Comparison of ENCODE assay signal across 9 mouse cellular contexts in genomic region chr13:25055111-25055554, GRCm38 (mm10). TPM values are rescaled to one million over a fixed set of nuclear protein-coding genes. Genes with fewer than 3 reads are reported as not detected.
DNase-seq lines count a peak whose midpoint lies in the region; ATAC-seq and TF ChIP-seq lines count a peak whose summit lies in the region.
"Had no signal": no experiment of that assay in that cellular context is flagged by ENCODE, and none has a peak within 500 bp of the region (broad histone marks: within the 10 kb centered on the region; RNA-seq: fewer than 3 reads in every experiment).

No protein-coding gene starts in this region.

- peaks cover 62% of the 10 kb centered on the region for H3K27me3 ChIP-seq in megakaryocyte, embryonic 14.5 days (replicated peaks)
- peaks cover 32% of the 10 kb centered on the region for H3K27me3 ChIP-seq in heart, embryonic 12.5 days (replicated peaks)
- peaks cover 9% of the 10 kb centered on the region; the same call in 1 of the 2 replicates for H3K27me3 ChIP-seq in kidney, embryonic 16.5 days (ENCODE audit: insufficient read depth, low read length)
- H3K27me3 ChIP-seq in limb, embryonic 14.5 days (ENCODE audit: control insufficient read depth, insufficient read depth, low read length), result peaks cover 31% of the 10 kb centered on the region
- H3K27me3 ChIP-seq in midbrain, embryonic 16.5 days (ENCODE audit: control insufficient read depth, insufficient read depth, low read depth, low read length), result no peaks in the 10 kb centered on the region
- no peaks in the 10 kb centered on the region for H3K27me3 ChIP-seq in testis, adult 2 months (ENCODE audit: control insufficient read depth, insufficient read depth, low read length)
- H3K27me3 ChIP-seq: CH12.LX had no signal

- H3K4me1 ChIP-seq in megakaryocyte, embryonic 14.5 days, result peaks cover 26% of the 10 kb centered on the region
- H3K4me1 ChIP-seq in heart, embryonic 12.5 days (replicated peaks), result peaks cover 13% of the 10 kb centered on the region
- no peaks in the 10 kb centered on the region for H3K4me1 ChIP-seq in kidney, embryonic 16.5 days (ENCODE audit: insufficient read depth, low read length)
- peaks cover 7% of the 10 kb centered on the region; the same call in 1 of the 2 replicates for H3K4me1 ChIP-seq in limb, embryonic 14.5 days (ENCODE audit: control insufficient read depth, insufficient read depth, low read length)
- H3K4me1 ChIP-seq in midbrain, embryonic 16.5 days (ENCODE audit: control insufficient read depth, insufficient read depth, low read length), result peaks cover 11% of the 10 kb centered on the region
- peaks cover 13% of the 10 kb centered on the region for H3K4me1 ChIP-seq in testis, adult 2 months (ENCODE audit: control insufficient read depth, insufficient read depth, low read length)

- ATAC-seq in megakaryocyte, adult 5-6 weeks (ENCODE audit: poor library complexity, severe bottlenecking), result no peak
- peak; percentile 67 for ATAC-seq in heart, embryonic 12.5 days (ENCODE audit: insufficient number of reproducible peaks, low FRiP score)
- peak; percentile 90 for ATAC-seq in kidney, embryonic 16.5 days (ENCODE audit: low FRiP score, low TSS enrichment)
- peak; percentile 79 for ATAC-seq in limb, embryonic 14.5 days (ENCODE audit: low FRiP score, low read depth)
- peak; percentile 94 for ATAC-seq in midbrain, embryonic 16.5 days

- peak; percentile 67 for DNase-seq in embryo, embryonic 11.5 days (ENCODE audit: low read depth, low spot score)
- DNase-seq in limb, embryonic 14.5 days (ENCODE audit: low spot score), result peak; percentile 56

- no peak for TF ChIP-seq POLR2A in limb, embryonic 14.5 days (IDR thresholded peaks at IDR 0.05; ENCODE audit: borderline replicate concordance, extremely low read depth, insufficient read depth, insufficient read length)
- peak; percentile 55; the same call in 1 of the 2 replicates for TF ChIP-seq POLR2A in testis, adult 2 months (IDR thresholded peaks at IDR 0.05; ENCODE audit: control insufficient read depth, low read depth, low read length)

- H3K4me3 ChIP-seq in megakaryocyte, embryonic 14.5 days (replicated peaks), result peak overlapping the region; percentile 90
- H3K4me3 ChIP-seq in heart, embryonic 12.5 days, result peak overlapping the region; percentile 51
- peak overlapping the region; percentile 52 for H3K4me3 ChIP-seq in kidney, embryonic 16.5 days (ENCODE audit: low read length)
- peak overlapping the region; percentile 46 for H3K4me3 ChIP-seq in limb, embryonic 14.5 days (replicated peaks; ENCODE audit: low read length)
- peak overlapping the region; percentile 57 for H3K4me3 ChIP-seq in midbrain, embryonic 16.5 days (ENCODE audit: low read depth, low read length)
- H3K4me3 ChIP-seq in testis, adult 2 months (ENCODE audit: control insufficient read depth, low read depth, low read length), result peak overlapping the region; percentile 90

- TF ChIP-seq CTCF in testis, adult 2 months (IDR thresholded peaks at IDR 0.05; ENCODE audit: control insufficient read depth, insufficient read depth, insufficient replicate concordance, low read depth, low read length), result no peak

- H3K27ac ChIP-seq in heart, embryonic 12.5 days (ENCODE audit: poor library complexity, severe bottlenecking), result no peak overlapping the region
- peak overlapping the region; percentile 70 for H3K27ac ChIP-seq in kidney, embryonic 16.5 days (ENCODE audit: low read length)
- H3K27ac ChIP-seq in limb, embryonic 14.5 days (replicated peaks; ENCODE audit: low read depth, low read length), result no peak overlapping the region
- peak overlapping the region; percentile 38; the same call in 1 of the 2 replicates for H3K27ac ChIP-seq in midbrain, embryonic 16.5 days (ENCODE audit: low read length)
- peak overlapping the region; percentile 74; the same call in 1 of the 2 replicates for H3K27ac ChIP-seq in testis, adult 2 months (ENCODE audit: control insufficient read depth, insufficient read depth, low read depth, low read length)

- peaks cover 14% of the 10 kb centered on the region for H3K9me3 ChIP-seq in megakaryocyte, embryonic 14.5 days
- peaks cover 16% of the 10 kb centered on the region for H3K9me3 ChIP-seq in heart, embryonic 12.5 days (replicated peaks)
- peaks cover 4% of the 10 kb centered on the region for H3K9me3 ChIP-seq in kidney, embryonic 16.5 days (ENCODE audit: low read length)
- H3K9me3 ChIP-seq in limb, embryonic 14.5 days (ENCODE audit: control insufficient read depth, low read length), result peaks cover 6% of the 10 kb centered on the region; the same call in 1 of the 2 replicates
- no peaks in the 10 kb centered on the region; the same call in 1 of the 2 replicates for H3K9me3 ChIP-seq in midbrain, embryonic 16.5 days (replicated peaks; ENCODE audit: control insufficient read depth, low read length, poor library complexity, severe bottlenecking)

- H3K36me3 ChIP-seq in megakaryocyte, embryonic 14.5 days (replicated peaks; ENCODE audit: low read length), result no peaks in the 10 kb centered on the region
- no peaks in the 10 kb centered on the region; the same call in 1 of the 2 replicates for H3K36me3 ChIP-seq in heart, embryonic 12.5 days
- H3K36me3 ChIP-seq in kidney, embryonic 16.5 days (ENCODE audit: insufficient read depth, low read length), result peaks cover 3% of the 10 kb centered on the region; the same call in 1 of the 2 replicates
- no peaks in the 10 kb centered on the region for H3K36me3 ChIP-seq in limb, embryonic 14.5 days (ENCODE audit: control insufficient read depth, insufficient read depth, low read length)
- no peaks in the 10 kb centered on the region for H3K36me3 ChIP-seq in midbrain, embryonic 16.5 days (ENCODE audit: control insufficient read depth, insufficient read depth, low read length)
- H3K36me3 ChIP-seq in testis, adult 2 months (ENCODE audit: control insufficient read depth, insufficient read depth, low read length), result no peaks in the 10 kb centered on the region

- peak overlapping the region; percentile 52; the same call in 1 of the 2 replicates for H3K9ac ChIP-seq in heart, embryonic 12.5 days
- H3K9ac ChIP-seq in kidney, embryonic 16.5 days (replicated peaks; ENCODE audit: low read length), result peak overlapping the region; percentile 57
- peak overlapping the region; percentile 46 for H3K9ac ChIP-seq in limb, embryonic 14.5 days (ENCODE audit: low read depth, low read length, severe bottlenecking)
- H3K9ac ChIP-seq in midbrain, embryonic 16.5 days (ENCODE audit: low read depth, low read length), result peak overlapping the region; percentile 67

- peak overlapping the region; percentile 99 for H3K4me2 ChIP-seq in heart, embryonic 12.5 days
- H3K4me2 ChIP-seq in kidney, embryonic 16.5 days (replicated peaks; ENCODE audit: low read depth, low read length), result peak overlapping the region; percentile 85
- H3K4me2 ChIP-seq in limb, embryonic 14.5 days (replicated peaks; ENCODE audit: low read depth, low read length, severe bottlenecking), result peak overlapping the region; percentile 88
- H3K4me2 ChIP-seq in midbrain, embryonic 16.5 days (ENCODE audit: low read length), result peak overlapping the region; percentile 96

- WGBS in heart, embryonic 12.5 days, result under 1% methylated on average over 34 of the region's 35 CpGs
- WGBS in kidney, embryonic 16.5 days, result under 1% methylated on average over 34 of the region's 35 CpGs
- 4% methylated on average over 35 of the region's 35 CpGs for WGBS in limb, embryonic 14.5 days
- WGBS in midbrain, embryonic 16.5 days, result 0% methylated on average over 35 of the region's 35 CpGs

RNA-seq across cellular contexts. Expression of gene Dcdc2a, which starts 0.7 kb away (rescaled TPM):
- polyA plus RNA-seq in megakaryocyte, embryonic 14.5 days (2012; ENCODE audit: insufficient read depth, low replicate concordance), result not detected in 2 replicates
- not detected in 2 replicates for total RNA-seq in megakaryocyte, adult 5-6 weeks (2015)
- total RNA-seq in megakaryocyte, adult 5-6 weeks (2017), result not detected in 2 replicates
- 1.0 and 1.4 TPM in 2 replicates for polyA plus RNA-seq in heart, embryonic 12.5 days (2016; fragmentation: Nextera tagmentation; extraction: Ambion mirVana)
- polyA plus RNA-seq in kidney, embryonic 16.5 days (2015; fragmentation: Nextera tagmentation; extraction: Ambion mirVana), result 57.6 and 64.0 TPM in 2 replicates
- 0.51 and 0.82 TPM in 2 replicates for polyA plus RNA-seq in limb, embryonic 14.5 days (2012; rRNA removed)
- polyA plus RNA-seq in limb, embryonic 14.5 days (2014; fragmentation: Nextera tagmentation; extraction: Ambion mirVana), result 0.84 and 0.97 TPM in 2 replicates
- 3.9 and 4.8 TPM in 2 replicates for polyA plus RNA-seq in midbrain, embryonic 16.5 days (2015; fragmentation: Nextera tagmentation; extraction: Ambion mirVana)
- polyA plus RNA-seq in testis, adult 2 months (2012; rRNA removed), result 3.2 TPM in 2 replicates
- total RNA-seq: CH12.LX had no signal

RNA-seq across cellular contexts. Expression of gene Mrs2, which starts 35.0 kb away (rescaled TPM):
- 1.9 and 2.0 TPM in 2 replicates for polyA plus RNA-seq in megakaryocyte, embryonic 14.5 days (2012; ENCODE audit: insufficient read depth, low replicate concordance)
- 19.8 and 24.2 TPM in 2 replicates for total RNA-seq in megakaryocyte, adult 5-6 weeks (2015)
- 8.8 and 11.4 TPM in 2 replicates for total RNA-seq in megakaryocyte, adult 5-6 weeks (2017)
- 27.6 and 28.7 TPM in 2 replicates for polyA plus RNA-seq in heart, embryonic 12.5 days (2016; fragmentation: Nextera tagmentation; extraction: Ambion mirVana)
- 18.2 and 19.6 TPM in 2 replicates for polyA plus RNA-seq in kidney, embryonic 16.5 days (2015; fragmentation: Nextera tagmentation; extraction: Ambion mirVana)
- 22.9 and 28.4 TPM in 2 replicates for polyA plus RNA-seq in limb, embryonic 14.5 days (2012; rRNA removed)
- 15.1 and 17.6 TPM in 2 replicates for polyA plus RNA-seq in limb, embryonic 14.5 days (2014; fragmentation: Nextera tagmentation; extraction: Ambion mirVana)
- 14.9 and 19.3 TPM in 2 replicates for polyA plus RNA-seq in midbrain, embryonic 16.5 days (2015; fragmentation: Nextera tagmentation; extraction: Ambion mirVana)
- 48.3 and 55.9 TPM in 2 replicates for polyA plus RNA-seq in testis, adult 2 months (2012; rRNA removed)

Comparison
In these comparisons a context has a peak if more than half of its experiments do, and no peak if none do; other contexts are left out.
1. H3K27ac ChIP-seq: peak in kidney, embryonic 16.5 days (single experiment), midbrain, embryonic 16.5 days (single experiment) and testis, adult 2 months (single experiment); none in heart, embryonic 12.5 days (single experiment) and limb, embryonic 14.5 days (single experiment).
2. RNA of gene Dcdc2a, which starts 0.7 kb away (polyA plus RNA-seq): 57.6 to 64.0 TPM in kidney, embryonic 16.5 days; 3.9 to 4.8 TPM in midbrain, embryonic 16.5 days, 3.2 TPM in testis, adult 2 months, 1.0 to 1.4 TPM in heart, embryonic 12.5 days, 0.51 to 0.97 TPM in limb, embryonic 14.5 days and not detected in megakaryocyte, embryonic 14.5 days; every median in the first group is over 10 times any median in the second.
3. Peak in every context shown above with its lines, with median percentiles within 50 percentile points of each other: H3K4me3 ChIP-seq, H3K4me2 ChIP-seq and H3K9ac ChIP-seq.